ENCODE assay signal across 11 mouse cellular contexts in the genomic region with DNA sequence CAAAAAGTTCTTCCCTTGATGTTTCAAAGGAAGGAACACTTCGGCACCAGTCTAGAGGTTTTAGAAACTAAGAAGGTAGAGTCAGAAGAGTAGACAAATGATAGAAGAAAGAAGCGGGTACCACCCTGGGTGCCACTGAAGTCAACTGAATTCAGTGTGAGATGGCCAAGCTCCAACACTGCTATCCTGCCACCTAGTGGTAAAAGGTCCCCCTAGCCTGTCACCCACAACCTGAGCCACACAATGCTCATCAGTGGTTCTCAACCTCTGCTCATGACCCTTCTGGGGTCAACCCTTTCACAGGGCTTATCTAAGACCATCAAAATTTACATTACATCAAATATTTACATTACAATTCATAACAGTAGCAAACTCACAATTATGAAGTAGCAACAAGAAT.
DNase-seq lines count a peak whose midpoint lies in the region; ATAC-seq and TF ChIP-seq lines count a peak whose summit lies in the region.
"Had no signal": no experiment of that assay in that cellular context is flagged by ENCODE, and none has a peak within 500 bp of the region (broad histone marks: within the 10 kb centered on the region; RNA-seq: fewer than 3 reads in every experiment).

No protein-coding gene starts in this region.

- DNase-seq in frontal cortex, postnatal 25 days (ENCODE audit: low spot score in 2 of 2): no peak
- no peak for DNase-seq in lung, postnatal 0 days (ENCODE audit: low spot score)
- DNase-seq in lung, postnatal 36 days: no peak
- peak; percentile 33 for DNase-seq in adrenal gland, adult 2 months
- peak; percentile 17 to 32 for DNase-seq in kidney, postnatal 4 days
- no peak for DNase-seq in layer of hippocampus, postnatal 25 days (ENCODE audit: extremely low spot score in 1 of 2, low spot score in 1 of 2)
- DNase-seq: cerebellum, adult 11 months; gastrocnemius, postnatal 25 days; layer of hippocampus, adult 9-11 months had no signal

- no peak overlapping the region for H3K4me3 ChIP-seq in lung, postnatal 0 days (ENCODE audit: low read depth, low read length)

- H3K9me3 ChIP-seq in lung, postnatal 0 days (ENCODE audit: low read length): no peaks in the 10 kb centered on the region

- no peak overlapping the region for H3K4me2 ChIP-seq in lung, postnatal 0 days (replicated peaks; ENCODE audit: low read depth, low read length)

- no peak for TF ChIP-seq EP300 in lung, postnatal 0 days (IDR thresholded peaks at IDR 0.05)

- H3K27ac ChIP-seq in lung, postnatal 0 days (ENCODE audit: low read length): no peak overlapping the region

- TF ChIP-seq CTCF in lung, postnatal 0 days (IDR thresholded peaks at IDR 0.05): peak; percentile 58

- peak; percentile 59; the same call in 1 of the 2 replicates for ATAC-seq in frontal cortex, adult (ENCODE audit: low TSS enrichment)
- no peak for ATAC-seq in lung, postnatal 0 days
- ATAC-seq in erythroid progenitor cell, adult 5-6 weeks (replicated peaks; ENCODE audit: low FRiP score, poor library complexity, severe bottlenecking): no peak

- 73% methylated on average over 2 of the region's 2 CpGs for WGBS in lung, postnatal 0 days

- H3K9ac ChIP-seq in lung, postnatal 0 days (replicated peaks; ENCODE audit: low read depth): no peak overlapping the region

- H3K27me3 ChIP-seq in lung, postnatal 0 days (replicated peaks; ENCODE audit: insufficient read depth, low read length): no peaks in the 10 kb centered on the region

- H3K4me1 ChIP-seq in lung, postnatal 0 days (ENCODE audit: insufficient read depth, low read depth, low read length): no peaks in the 10 kb centered on the region

- H3K36me3 ChIP-seq in lung, postnatal 0 days (ENCODE audit: insufficient read depth, low read length): no peaks in the 10 kb centered on the region

Comparison
In these comparisons a context has a peak if more than half of its experiments do, and no peak if none do; other contexts are left out.
1. DNase-seq: peak in adrenal gland, adult 2 months (single experiment) and kidney, postnatal 4 days (2 of 2); none in frontal cortex, postnatal 25 days (0 of 2), lung, postnatal 0 days (single experiment), lung, postnatal 36 days (single experiment) and layer of hippocampus, postnatal 25 days (0 of 2).